Mouse (Mus musculus) embryonic stem cell, embryonic (primary cell): ENCODE measurements at regions not wholly inside any gene's neighbourhood (a gene's known extent, or its start where the extent isn't known, plus 50 kb on each side); places are given as distances from the start of the nearest gene placed in this dataset.
"Not testable (repeated sequence)": the region's sequence is repeated elsewhere in the genome, so short reads cannot be mapped to it uniquely, and the experiment has no call there.

ENCODE experiments used
- CTCF ChIA-PET, 4 experiments: fragments of 300-600 bp in 2 of 4; fragments of 350-600 bp in 2 of 4; sonication (Branson Sonifier 250); formaldehyde crosslinking; loops; one replicate each; lab custom pipeline; 2022; ENCODE audit warnings: inconsistent platforms in 2 of 4; lab: Charles Lee
- POLR2A ChIA-PET, 4 experiments: fragments of 300-600 bp in 2 of 4; fragments of 350-600 bp in 2 of 4; sonication (Branson Sonifier 250); formaldehyde crosslinking; loops; one replicate each; lab custom pipeline; 2022; ENCODE audit warnings: antibody characterized with exemption in 4 of 4, inconsistent platforms in 1 of 4; lab: Charles Lee

GRCm38 (mm10) chr1:166866256-166866655 lies 135.0 kb upstream of the Fam78b start:
- ChIA-PET CTCF (no interaction called here), POLR2A (no interaction called here)

GRCm38 (mm10) chr1:166871258-166871657 lies 130.0 kb upstream of the Fam78b start:
- POLR2A ChIA-PET = no interaction called here
- CTCF ChIA-PET = no interaction called here

- ChIA-PET CTCF (no interaction called here), POLR2A (no interaction called here)
Observed at GRCm38 (mm10) chr1:166876452-166876851, 124.8 kb upstream of the Fam78b start.

GRCm38 (mm10) chr1:166883215-166883614 lies 118.0 kb upstream of the Fam78b start:
- POLR2A ChIA-PET = no interaction called here

GRCm38 (mm10) chr1:166895945-166896344 lies 105.3 kb upstream of the Fam78b start:
- ChIA-PET POLR2A (interaction anchor here in 1 of 4 experiments (0.7 kb wide), 1 partner anchor 215 kb away, joined by 3 read pairs; no protein-coding TSS in a partner anchor), CTCF (interaction anchor here in 1 of 4 experiments (0.6 kb wide), 2 partner anchors 35 to 653 kb away, joined by 3 read pairs; no protein-coding TSS in a partner anchor)

More at GRCm38 (mm10) chr1:166883215-166883614, 118.0 kb upstream of the Fam78b start:
- CTCF ChIA-PET = no interaction called here

- ChIA-PET CTCF (no interaction called here), POLR2A (interaction anchor here in 1 of 4 experiments (0.7 kb wide), 1 partner anchor 146 kb away, joined by 5 read pairs; no protein-coding TSS in a partner anchor)
Observed at GRCm38 (mm10) chr1:166898741-166899140, 102.5 kb upstream of the Fam78b start.

- POLR2A ChIA-PET = no interaction called here
- CTCF ChIA-PET = no interaction called here
Observed at GRCm38 (mm10) chr1:166899238-166899637, 102.0 kb upstream of the Fam78b start.

GRCm38 (mm10) chr1:166900028-166900427 lies 101.2 kb upstream of the Fam78b start:
- ChIA-PET POLR2A (no interaction called here), CTCF (no interaction called here)

GRCm38 (mm10) chr1:166900441-166901161 lies 100.6 kb upstream of the Fam78b start:
- CTCF ChIA-PET = no interaction called here
- POLR2A ChIA-PET = no interaction called here

- CTCF ChIA-PET = no interaction called here
- POLR2A ChIA-PET = interaction anchor here in 2 of 4 experiments (0.6 kb wide), 2 partner anchors 274 to 598 kb away, joined by 3 to 4 read pairs; no protein-coding TSS in a partner anchor
Observed at GRCm38 (mm10) chr1:166901574-166901973, 99.6 kb upstream of the Fam78b start.

- CTCF ChIA-PET = no interaction called here
Observed at GRCm38 (mm10) chr1:166903417-166903816, 97.8 kb upstream of the Fam78b start.

GRCm38 (mm10) chr1:166908231-166908805 lies 92.9 kb upstream of the Fam78b start:
- CTCF ChIA-PET = no interaction called here
- POLR2A ChIA-PET = no interaction called here

More at GRCm38 (mm10) chr1:166903417-166903816, 97.8 kb upstream of the Fam78b start:
- POLR2A ChIA-PET = interaction anchor here in 1 of 4 experiments (0.5 kb wide), 1 partner anchor 78 kb away, joined by 3 read pairs; no protein-coding TSS in a partner anchor

- POLR2A ChIA-PET, CTCF ChIA-PET: not testable (repeated sequence)
Observed at GRCm38 (mm10) chr1:166912195-166912594, 89.0 kb upstream of the Fam78b start.

GRCm38 (mm10) chr1:166922911-166923712 lies 78.1 kb upstream of the Fam78b start:
- ChIA-PET CTCF (no interaction called here), POLR2A (no interaction called here)

- ChIA-PET CTCF (no interaction called here), POLR2A (no interaction called here)
Observed at GRCm38 (mm10) chr1:166923713-166923975, 77.6 kb upstream of the Fam78b start.

- CTCF ChIA-PET = no interaction called here
- POLR2A ChIA-PET = no interaction called here
Observed at GRCm38 (mm10) chr1:166924126-166924525, 77.1 kb upstream of the Fam78b start.

- POLR2A ChIA-PET = interaction anchor here in 1 of 4 experiments (0.9 kb wide), 1 partner anchor 8 kb away, joined by 3 read pairs; no protein-coding TSS in a partner anchor
- CTCF ChIA-PET = no interaction called here
Observed at GRCm38 (mm10) chr1:166926078-166926477, 75.1 kb upstream of the Fam78b start.

GRCm38 (mm10) chr1:166939744-166940143 lies 61.5 kb upstream of the Fam78b start:
- CTCF ChIA-PET, POLR2A ChIA-PET: not testable (repeated sequence)

- CTCF ChIA-PET = interaction anchor here in 1 of 4 experiments (0.6 kb wide), 1 partner anchor 14 kb away, joined by 3 read pairs; no protein-coding TSS in a partner anchor
Observed at GRCm38 (mm10) chr1:166940146-166941076, 60.8 kb upstream of the Fam78b start.

More at GRCm38 (mm10) chr1:166940146-166941076, 60.8 kb upstream of the Fam78b start:
- POLR2A ChIA-PET = not testable (repeated sequence)
